Comparison of ENCODE assay signal across 8 mouse cellular contexts in the genomic region with DNA sequence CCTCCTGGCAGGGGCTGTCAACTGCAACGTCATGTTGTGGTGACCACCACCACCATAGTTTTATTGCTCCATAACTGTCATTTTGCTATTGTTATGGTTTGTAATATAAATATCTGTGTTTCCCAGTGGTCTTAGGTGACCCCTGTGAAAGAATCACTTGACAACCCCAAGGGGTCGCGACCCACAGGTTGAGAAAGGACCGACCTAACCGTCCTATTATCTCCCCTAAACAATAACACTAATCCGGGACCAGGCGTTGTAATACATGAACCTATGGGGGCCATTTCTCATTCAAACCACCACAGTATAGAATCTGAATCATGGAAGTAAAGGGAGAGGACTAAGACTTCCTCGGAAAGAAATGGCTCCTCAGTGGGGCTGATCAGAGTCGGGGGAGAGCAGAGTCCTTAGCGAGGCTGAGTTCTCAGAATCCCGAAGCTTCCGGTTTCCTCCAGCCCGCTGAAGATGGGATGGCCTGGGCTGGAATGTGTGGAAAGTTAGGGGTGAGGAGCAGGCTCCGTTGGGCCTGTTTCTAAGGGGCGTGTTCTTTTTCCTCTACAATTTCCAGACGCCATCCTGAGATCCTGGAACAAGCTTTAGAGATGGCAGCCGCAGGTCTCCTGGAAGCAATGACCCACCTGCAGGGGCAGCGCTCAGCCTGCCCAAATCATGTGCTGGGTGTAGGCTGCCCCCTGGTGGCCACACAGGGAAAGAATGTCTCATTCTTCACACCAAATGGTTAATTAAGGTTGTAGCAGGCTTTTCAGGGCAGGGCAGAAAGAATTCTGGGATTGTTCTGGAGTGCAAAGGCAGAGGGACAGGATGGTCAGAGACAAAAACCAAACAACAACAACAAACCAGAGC. TPM values are rescaled to one million over a fixed set of nuclear protein-coding genes. Genes with fewer than 3 reads are reported as not detected.
A peak's percentile ranks its signal among the peaks of the same experiment; 100 is the strongest.
DNase-seq lines count a peak whose midpoint lies in the region; ATAC-seq lines count a peak whose summit lies in the region.

No protein-coding gene starts in this region.

- peaks cover 10% of the 10 kb centered on the region; the same call in 1 of the 2 replicates for H3K36me3 ChIP-seq in embryonic facial prominence, embryonic 12.5 days
- no peaks in the 10 kb centered on the region for H3K36me3 ChIP-seq in splenic B cell, adult 2 months (ENCODE audit: control insufficient read depth, insufficient read depth, low read length, poor library complexity, severe bottlenecking)

- WGBS in embryonic facial prominence, embryonic 12.5 days, result 22% methylated on average over 18 of the region's 18 CpGs

- H3K4me2 ChIP-seq in embryonic facial prominence, embryonic 12.5 days (replicated peaks), result peak overlapping the region; percentile 43

- H3K9ac ChIP-seq in embryonic facial prominence, embryonic 12.5 days, result no peak overlapping the region

- peak; percentile 83 for DNase-seq in 3T3-L1 (ENCODE audit: low read depth, low spot score)
- DNase-seq in adrenal gland, postnatal 10 days, result peak; percentile 90
- DNase-seq in heart, adult 9 months (ENCODE audit: low spot score in 2 of 2), result peak; percentile 72 to 83
- DNase-seq in kidney, adult 8-10 months, result peak; percentile 82 to 91
- DNase-seq in liver, result peak; percentile 89
- peak; percentile 88 for DNase-seq in naive thymus-derived CD4-positive, alpha-beta T cell, adult 2 months (ENCODE audit: low read depth)
- DNase-seq in splenic B cell, adult 2 months (ENCODE audit: low read depth, low spot score), result peak; percentile 86

- peaks cover 27% of the 10 kb centered on the region for H3K4me1 ChIP-seq in embryonic facial prominence, embryonic 12.5 days

- no peak for ATAC-seq in embryonic facial prominence, embryonic 12.5 days (ENCODE audit: insufficient number of reproducible peaks, insufficient read depth, low FRiP score, low TSS enrichment)

- H3K9me3 ChIP-seq in embryonic facial prominence, embryonic 12.5 days, result no peaks in the 10 kb centered on the region

- H3K27ac ChIP-seq in embryonic facial prominence, embryonic 12.5 days, result no peak overlapping the region

- peak overlapping the region; percentile 12; the same call in 1 of the 2 replicates for H3K4me3 ChIP-seq in embryonic facial prominence, embryonic 12.5 days

- peaks cover 12% of the 10 kb centered on the region; the same call in 1 of the 2 replicates for H3K27me3 ChIP-seq in embryonic facial prominence, embryonic 12.5 days
- H3K27me3 ChIP-seq in splenic B cell, adult 2 months (ENCODE audit: control insufficient read depth, insufficient read depth, low read length, poor library complexity, severe bottlenecking), result no peaks in the 10 kb centered on the region

RNA-seq across cellular contexts. Expression of gene Naglu, which starts 3.0 kb away (rescaled TPM):
- 10 to 100 TPM; 27.3 to 28.2 TPM for total RNA-seq in adrenal gland, postnatal 10 days (2021)
- polyA plus RNA-seq in embryonic facial prominence, embryonic 12.5 days (2016; fragmentation: Nextera tagmentation; extraction: Ambion mirVana), result 9.4 and 9.5 TPM in 2 replicates

RNA-seq across cellular contexts. Expression of gene Hsd17b1, which starts 11.4 kb away (rescaled TPM):
- under 1 TPM; 0.45 to 0.67 TPM for total RNA-seq in adrenal gland, postnatal 10 days (2021)
- 0.15 TPM in 1 of 2 replicates, not detected in the other for polyA plus RNA-seq in embryonic facial prominence, embryonic 12.5 days (2016; fragmentation: Nextera tagmentation; extraction: Ambion mirVana)

RNA-seq across cellular contexts. Expression of gene Coasy, which starts 15.6 kb away (rescaled TPM):
- 100 to 1,000 TPM in 1 of 2 experiments, 10 to 100 TPM in 1; 98.0 to 102 TPM for total RNA-seq in adrenal gland, postnatal 10 days (2021)
- 43.4 and 45.6 TPM in 2 replicates for polyA plus RNA-seq in embryonic facial prominence, embryonic 12.5 days (2016; fragmentation: Nextera tagmentation; extraction: Ambion mirVana)

RNA-seq across cellular contexts. Expression of gene Mlx, which starts 20.3 kb away (rescaled TPM):
- 10 to 100 TPM; 32.9 to 35.0 TPM for total RNA-seq in adrenal gland, postnatal 10 days (2021)
- polyA plus RNA-seq in embryonic facial prominence, embryonic 12.5 days (2016; fragmentation: Nextera tagmentation; extraction: Ambion mirVana), result 37.8 and 42.8 TPM in 2 replicates

RNA-seq across cellular contexts. Expression of gene Psmc3ip, which starts 28.5 kb away (rescaled TPM):
- 1 to 10 TPM; 6.6 to 7.1 TPM for total RNA-seq in adrenal gland, postnatal 10 days (2021)
- polyA plus RNA-seq in embryonic facial prominence, embryonic 12.5 days (2016; fragmentation: Nextera tagmentation; extraction: Ambion mirVana), result 45.7 and 46.0 TPM in 2 replicates
